In genomic region chr5:113208622-113209400, GRCm38 (mm10) we compare ENCODE assay signal across 9 mouse cellular contexts. TPM values are rescaled to one million over a fixed set of nuclear protein-coding genes. Genes with fewer than 3 reads are reported as not detected.
DNase-seq lines count a peak whose midpoint lies in the region; ATAC-seq and TF ChIP-seq lines count a peak whose summit lies in the region.
"Had no signal": no experiment of that assay in that cellular context is flagged by ENCODE, and none has a peak within 500 bp of the region (broad histone marks: within the 10 kb centered on the region; RNA-seq: fewer than 3 reads in every experiment).

No protein-coding gene starts in this region.

- H3K4me2 ChIP-seq in intestine, postnatal 0 days (replicated peaks; ENCODE audit: low read depth) = no peak overlapping the region
- 0 out of 2 replicates have a peak overlapping the region, but pooled peaks have one; percentile 10 for H3K4me2 ChIP-seq in stomach, embryonic 14.5 days (replicated peaks; ENCODE audit: low read depth, low read length)

- H3K9me3 ChIP-seq in intestine, postnatal 0 days (ENCODE audit: control insufficient read depth) = no peaks in the 10 kb centered on the region
- no peaks in the 10 kb centered on the region for H3K9me3 ChIP-seq in stomach, embryonic 14.5 days (ENCODE audit: control insufficient read depth, low read depth, low read length)

- no peak overlapping the region for H3K4me3 ChIP-seq in intestine, postnatal 0 days (ENCODE audit: low read depth, low read length)
- no peak overlapping the region for H3K4me3 ChIP-seq in stomach, embryonic 14.5 days (ENCODE audit: low read depth, low read length)

- DNase-seq in left cerebral cortex, postnatal 14 days (ENCODE audit: low spot score in 2 of 2) = peak; percentile 47 to 63
- DNase-seq in left cerebral cortex, postnatal 36 days (ENCODE audit: low spot score in 2 of 2) = no peak
- peak; percentile 84 to 85 for DNase-seq in cerebellum, postnatal 10 days
- DNase-seq in heart, adult 18-20 months = peak; percentile 88 to 93
- DNase-seq in lung, adult 18-20 months = peak; percentile 82 to 85

- 45% methylated on average over 11 of the region's 11 CpGs for WGBS in intestine, postnatal 0 days
- 29% methylated on average over 11 of the region's 11 CpGs for WGBS in stomach, embryonic 14.5 days

- TF ChIP-seq CTCF in intestine, postnatal 0 days (IDR thresholded peaks at IDR 0.05; ENCODE audit: low read depth) = no peak

- H3K36me3 ChIP-seq in intestine, postnatal 0 days (ENCODE audit: control insufficient read depth, insufficient read depth) = 0 out of 2 replicates have a peak, but pooled peaks cover 3% of the 10 kb centered on the region
- no peaks in the 10 kb centered on the region for H3K36me3 ChIP-seq in stomach, embryonic 14.5 days (ENCODE audit: control insufficient read depth, insufficient read depth, low read length)

- intact Hi-C loops in left cerebral cortex, postnatal 14 days (cut with DNase I) = no loop called here
- intact Hi-C loops in left cerebral cortex, postnatal 36 days (cut with DNase I) = no loop called here

- H3K27me3 ChIP-seq in intestine, postnatal 0 days (replicated peaks; ENCODE audit: control insufficient read depth, insufficient read depth, low read length) = no peaks in the 10 kb centered on the region
- no peaks in the 10 kb centered on the region for H3K27me3 ChIP-seq in stomach, embryonic 14.5 days (ENCODE audit: control insufficient read depth, insufficient read depth, low read length)

- no peaks in the 10 kb centered on the region; the same call in 1 of the 2 replicates for H3K4me1 ChIP-seq in intestine, postnatal 0 days (replicated peaks; ENCODE audit: control insufficient read depth, insufficient read depth, low read length)
- H3K4me1 ChIP-seq in stomach, embryonic 14.5 days (ENCODE audit: control insufficient read depth, insufficient read depth, low read length) = peaks cover 25% of the 10 kb centered on the region

- H3K27ac ChIP-seq in intestine, postnatal 0 days (ENCODE audit: low read depth, low read length) = peak overlapping the region; percentile 64; the same call in 1 of the 2 replicates
- peak overlapping the region; percentile 89 for H3K27ac ChIP-seq in stomach, embryonic 14.5 days (ENCODE audit: low read length)

- no peak for ATAC-seq in intestine, postnatal 0 days
- ATAC-seq in stomach, embryonic 14.5 days (ENCODE audit: insufficient number of reproducible peaks, insufficient read depth, low FRiP score, low read depth) = peak; percentile 61; the same call in 1 of the 2 replicates
- no peak for ATAC-seq in megakaryocyte-erythroid progenitor cell, adult 5-6 weeks (replicated peaks; ENCODE audit: low FRiP score, low TSS enrichment, poor library complexity, severe bottlenecking)

- H3K9ac ChIP-seq in intestine, postnatal 0 days (ENCODE audit: low read depth, low read length) = no peak overlapping the region
- H3K9ac ChIP-seq in stomach, embryonic 14.5 days (replicated peaks; ENCODE audit: low read depth, low read length) = no peak overlapping the region

RNA-seq across cellular contexts. Expression of gene 2900026A02Rik, which starts 12.2 kb away (rescaled TPM):
- total RNA-seq in left cerebral cortex, postnatal 14 days (2021) = 10 to 100 TPM; 55.8 to 63.6 TPM
- 10 to 100 TPM; 40.8 to 41.0 TPM for total RNA-seq in left cerebral cortex, postnatal 36 days (2021)
- 10 to 100 TPM; 19.2 to 21.1 TPM for total RNA-seq in heart, adult 18-20 months (2021)
- polyA plus RNA-seq in intestine, postnatal 0 days (2015; fragmentation: Nextera tagmentation; extraction: Ambion mirVana) = 8.0 and 10.4 TPM in 2 replicates
- polyA plus RNA-seq in stomach, embryonic 14.5 days (2014; fragmentation: Nextera tagmentation; extraction: Ambion mirVana) = 9.2 and 10.2 TPM in 2 replicates
- total RNA-seq in megakaryocyte-erythroid progenitor cell, adult 5-6 weeks (2014; fragmentation: Nextera tagmentation) = 9.9 and 12.3 TPM in 2 replicates
- total RNA-seq in megakaryocyte-erythroid progenitor cell, adult 5-6 weeks (2017) = 5.8 and 6.8 TPM in 2 replicates

RNA-seq across cellular contexts. Expression of gene Tmem211, which starts 17.9 kb away (rescaled TPM):
- not detected for total RNA-seq in left cerebral cortex, postnatal 14 days (2021)
- total RNA-seq in left cerebral cortex, postnatal 36 days (2021) = not detected
- total RNA-seq in heart, adult 18-20 months (2021) = not detected
- polyA plus RNA-seq in intestine, postnatal 0 days (2015; fragmentation: Nextera tagmentation; extraction: Ambion mirVana) = not detected in 2 replicates
- not detected in 2 replicates for polyA plus RNA-seq in stomach, embryonic 14.5 days (2014; fragmentation: Nextera tagmentation; extraction: Ambion mirVana)
- not detected in 2 replicates for total RNA-seq in megakaryocyte-erythroid progenitor cell, adult 5-6 weeks (2014; fragmentation: Nextera tagmentation)
- total RNA-seq in megakaryocyte-erythroid progenitor cell, adult 5-6 weeks (2017) = not detected in 2 replicates
- polyA plus RNA-seq: large intestine, adult 2 months had no signal

Comparison
In these comparisons a context has a peak if more than half of its experiments do, and no peak if none do; other contexts are left out.
1. DNase-seq: peak in left cerebral cortex, postnatal 14 days (2 of 2), cerebellum, postnatal 10 days (2 of 2), heart, adult 18-20 months (2 of 2) and lung, adult 18-20 months (2 of 2); none in left cerebral cortex, postnatal 36 days (0 of 2).